Mouse (Mus musculus) Patski (cell line): ENCODE measurements around the gene Snx29. TPM values are rescaled to one million over a fixed set of nuclear protein-coding genes. Genes with fewer than 3 reads are reported as not detected.

Experiments used
- ATAC-seq: fragments of 100-300 bp; one replicate; pipeline ENCODE4 v1.8.0; 2021
- CTCF ChIA-PET: fragments of 350-600 bp; sonication (Branson Sonifier 250); formaldehyde crosslinking; loops from one replicate; lab custom pipeline; 2022; ENCODE audit warnings: inconsistent platforms; lab: Charles Lee
- POLR2A ChIA-PET: fragments of 350-600 bp; sonication (Branson Sonifier 250); formaldehyde crosslinking; loops from one replicate; lab custom pipeline; 2022; ENCODE audit warnings: antibody characterized with exemption, inconsistent platforms; lab: Charles Lee
- DNase-seq: peaks from one replicate; pipeline ENCODE4 v3.0.0-alpha.2; 2011; ENCODE audit warnings: low read depth, low spot score
- H3K27me3 ChIP-seq: fragments of 371-371 bp; one replicate; pipeline ENCODE4 v1.5.1; 2021
- CTCF ChIP-seq: fragments of 100-300 bp; IDR thresholded peaks from one replicate; pipeline ENCODE4 v1.5.1; 2021
- in situ Hi-C: fragments of 300-500 bp; cut with MboI; formaldehyde crosslinking; loops from 3 replicates; pipeline ENCODE4 v1.11.1; 2018; ENCODE audit warnings: low pct_unique_long_range_greater_than_20kb, mixed read lengths
- polyA plus RNA-seq: library from polyadenylated mRNA; unstranded; gene quantifications from one replicate; pipeline ENCODE4 v1.2.3, GENCODE M21; 2021

Gene Snx29
- polyA plus RNA-seq, 1 experiment from 2014 or later: 11.9 TPM

DNA sequence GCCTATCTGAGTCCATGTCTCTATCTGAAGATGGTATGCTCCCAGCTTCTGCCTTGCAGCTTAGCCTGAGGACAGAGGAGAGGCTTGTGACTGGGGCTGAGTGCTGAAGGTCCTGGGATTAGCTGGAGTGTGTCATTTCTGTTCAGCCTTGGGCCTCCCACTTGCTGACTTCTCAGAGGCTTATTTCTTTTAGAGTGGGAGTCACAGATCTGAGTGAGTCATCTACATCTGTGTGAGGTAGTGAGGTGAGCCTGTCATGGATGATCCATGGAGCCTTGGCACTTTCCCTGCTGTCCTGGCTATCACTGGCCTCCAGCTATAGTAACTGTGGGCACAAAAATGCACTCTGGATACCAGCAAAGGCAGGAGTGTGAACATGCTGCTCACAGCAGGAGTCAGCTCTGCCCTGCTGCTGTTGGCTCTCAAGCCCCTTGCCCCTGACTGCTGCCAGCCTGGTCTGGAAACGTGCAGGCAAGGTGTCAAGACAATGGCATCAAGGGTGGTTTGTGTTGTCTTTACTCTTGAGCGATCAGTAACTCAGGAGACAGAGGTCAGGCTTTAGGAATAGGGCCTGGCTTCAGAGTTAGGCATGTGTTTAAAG, 390.7 kb downstream of the Snx29 start:
- DNase-seq (peak; percentile 84), ATAC-seq (peak; percentile 97)
- H3K27me3 ChIP-seq: no peaks in the 10 kb centered on the region
- TF ChIP-seq CTCF: no peak
- CTCF ChIA-PET: interaction anchor here (0.6 to 2.5 kb wide), 3 partner anchors 16 to 112 kb away, joined by 3 to 6 read pairs (median 4); no protein-coding TSS in a partner anchor
- POLR2A ChIA-PET: interaction anchor here (0.6 to 1.2 kb wide), 2 partner anchors 177 to 931 kb away, joined by 3 read pairs; no protein-coding TSS in a partner anchor
- in situ Hi-C loops: no loop called here

GRCm38 (mm10) chr16:11716932-11717331, 394.2 kb downstream of the Snx29 start:
- ChIA-PET POLR2A (no interaction called here), CTCF (interaction anchor here (1.9 kb wide), 1 partner anchor 13 kb away, joined by 5 read pairs; no protein-coding TSS in a partner anchor)
- ATAC-seq: no peak
- no peak for TF ChIP-seq CTCF
- no peaks in the 10 kb centered on the region for H3K27me3 ChIP-seq
- in situ Hi-C loops: no loop called here
- DNase-seq: no peak

GRCm38 (mm10) chr16:11725901-11726300, 403.2 kb downstream of the Snx29 start:
- ATAC-seq: no peak
- TF ChIP-seq CTCF: no peak
- no peaks in the 10 kb centered on the region for H3K27me3 ChIP-seq
- in situ Hi-C loops: no loop called here
- DNase-seq: no peak
- CTCF ChIA-PET: no interaction called here
- POLR2A ChIA-PET: no interaction called here

- H3K27me3 ChIP-seq: no peaks in the 10 kb centered on the region
- TF ChIP-seq CTCF: no peak
- in situ Hi-C loops: no loop called here
- no peak for DNase-seq
- ATAC-seq: no peak
- POLR2A ChIA-PET: no interaction called here
- CTCF ChIA-PET: no interaction called here
Measured at GRCm38 (mm10) chr16:11727331-11727730, 404.6 kb downstream of the Snx29 start.

DNA sequence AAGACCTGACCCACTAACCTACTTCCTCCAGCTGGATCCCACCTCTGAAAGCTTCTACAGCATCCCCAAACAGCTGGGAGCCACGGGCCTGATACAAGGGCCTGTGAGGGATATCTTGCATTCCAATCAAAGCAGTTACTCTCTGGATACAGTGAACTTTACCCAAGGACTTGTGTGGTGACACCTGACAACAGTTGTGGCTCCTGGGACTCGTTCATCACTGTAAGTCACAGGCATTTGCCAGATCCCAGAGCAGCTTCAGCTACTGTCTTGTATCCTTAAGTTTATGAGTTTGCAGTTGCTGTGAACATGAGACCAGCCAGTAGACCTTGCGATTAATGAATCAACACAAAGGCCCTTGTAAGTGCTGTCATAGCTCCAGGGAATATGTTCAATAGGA, 405.4 kb downstream of the Snx29 start:
- CTCF ChIA-PET: interaction anchor here (0.9 kb wide), 1 partner anchor 21 kb away, joined by 3 read pairs; no protein-coding TSS in a partner anchor

DNA sequence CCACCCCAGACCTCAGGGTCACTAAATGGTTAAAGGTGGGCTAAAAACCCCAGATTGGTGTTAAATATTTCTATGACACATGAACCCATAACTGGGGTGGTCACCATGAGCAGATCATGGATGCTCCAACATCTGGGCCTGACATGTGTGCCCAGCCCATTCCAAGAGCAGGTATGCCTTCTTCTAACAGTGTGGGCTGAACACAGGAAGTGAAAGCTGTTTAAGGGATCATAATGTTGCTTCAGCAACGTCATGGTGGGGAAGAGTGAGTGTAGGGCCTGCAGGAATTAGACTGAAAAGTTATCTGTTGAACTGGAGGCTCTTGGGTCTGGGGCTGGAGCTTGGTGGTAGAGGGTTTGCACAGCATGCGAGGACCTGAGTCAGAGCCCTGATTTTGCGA, 405.9 kb downstream of the Snx29 start:
- CTCF ChIA-PET: interaction anchor here (0.6 to 0.9 kb wide), 2 partner anchors 20 to 281 kb away, joined by 3 read pairs; no protein-coding TSS in a partner anchor
- TF ChIP-seq CTCF: no peak
- POLR2A ChIA-PET: no interaction called here
- DNase-seq (no peak), ATAC-seq (no peak)
- in situ Hi-C loops: no loop called here
- no peaks in the 10 kb centered on the region for H3K27me3 ChIP-seq

More for the DNA sequence above, 405.4 kb downstream of the Snx29 start:
- DNase-seq (no peak), ATAC-seq (no peak)
- POLR2A ChIA-PET: no interaction called here
- H3K27me3 ChIP-seq: no peaks in the 10 kb centered on the region
- no peak for TF ChIP-seq CTCF
- in situ Hi-C loops: no loop called here

- no peak for ATAC-seq
- ChIA-PET POLR2A (no interaction called here), CTCF (interaction anchor here (0.6 to 0.9 kb wide), 3 partner anchors 20 to 282 kb away, joined by 3 read pairs; no protein-coding TSS in a partner anchor)
- in situ Hi-C loops: no loop called here
- no peaks in the 10 kb centered on the region for H3K27me3 ChIP-seq
- TF ChIP-seq CTCF: no peak
- DNase-seq: no peak
Measured at GRCm38 (mm10) chr16:11729111-11729510, 406.4 kb downstream of the Snx29 start.

- no peak for TF ChIP-seq CTCF
- in situ Hi-C loops: no loop called here
- ATAC-seq: no peak
Measured at GRCm38 (mm10) chr16:11729815-11730214, 407.1 kb downstream of the Snx29 start.

GRCm38 (mm10) chr16:11731014-11731535, 408.4 kb downstream of the Snx29 start:
- in situ Hi-C loops: no loop called here
- no peak for TF ChIP-seq CTCF
- H3K27me3 ChIP-seq: no peaks in the 10 kb centered on the region
- ATAC-seq (no peak), DNase-seq (no peak)
- ChIA-PET CTCF (interaction anchor here (1.4 kb wide), 1 partner anchor 15 kb away, joined by 5 read pairs; no protein-coding TSS in a partner anchor), POLR2A (no interaction called here)

More at GRCm38 (mm10) chr16:11729815-11730214, 407.1 kb downstream of the Snx29 start:
- ChIA-PET CTCF (interaction anchor here (0.8 to 1.4 kb wide), 2 partner anchors 14 to 31 kb away, joined by 3 to 5 read pairs; no protein-coding TSS in a partner anchor), POLR2A (no interaction called here)
- no peaks in the 10 kb centered on the region for H3K27me3 ChIP-seq
- no peak for DNase-seq

GRCm38 (mm10) chr16:11738341-11738740, 415.6 kb downstream of the Snx29 start:
- TF ChIP-seq CTCF: no peak
- POLR2A ChIA-PET: no interaction called here
- DNase-seq: no peak
- ATAC-seq: peak; percentile 62
- H3K27me3 ChIP-seq: no peaks in the 10 kb centered on the region
- in situ Hi-C loops: no loop called here
- CTCF ChIA-PET: no interaction called here

- TF ChIP-seq CTCF: no peak
- H3K27me3 ChIP-seq: no peaks in the 10 kb centered on the region
- ChIA-PET POLR2A (no interaction called here), CTCF (no interaction called here)
- ATAC-seq (no peak), DNase-seq (no peak)
- in situ Hi-C loops: no loop called here
Measured at GRCm38 (mm10) chr16:11741951-11742350, 419.2 kb downstream of the Snx29 start.
